ENCODE assay signal across 1 mouse cellular context in the genomic region with DNA sequence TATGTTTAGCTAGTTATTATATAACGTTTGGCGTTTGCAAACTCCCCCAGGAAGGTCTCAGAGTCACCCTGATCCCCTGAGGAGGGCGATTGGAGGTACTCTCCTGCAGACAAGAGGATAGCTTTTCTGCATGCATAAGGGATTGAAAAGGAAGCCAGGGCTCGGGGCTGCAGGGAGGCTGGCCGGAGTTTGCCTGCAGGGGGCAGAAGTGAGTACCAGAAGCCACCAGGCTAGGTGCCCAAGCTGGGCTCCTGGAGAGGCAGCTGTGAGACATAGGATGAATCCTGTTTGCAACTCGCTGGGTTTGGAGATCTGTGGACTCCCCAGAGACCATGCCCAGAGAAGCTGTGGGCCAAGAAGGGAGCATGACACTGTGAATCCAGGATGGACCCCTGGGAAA.
TF ChIP-seq lines count a peak whose summit lies in the region.

No protein-coding gene starts in this region.

TF ChIP-seq in MEL, 35 proteins besides CTCF, POLR2A, EP300 and RAD21:
- TF ChIP-seq POLR2AphosphoS2 (IDR thresholded peaks at IDR 0.05; ENCODE audit: low read length) (no peak), SMC3 (IDR thresholded peaks at IDR 0.05; ENCODE audit: low read depth, low read length) (peak; percentile 23)
